Mouse (Mus musculus) spleen, adult 10 weeks (tissue): ENCODE results near the gene Dhx35. TPM values are rescaled to one million over a fixed set of nuclear protein-coding genes. Genes with fewer than 3 reads are reported as not detected.

Source experiments
- polyA plus RNA-seq: library from polyadenylated mRNA; stranded (reverse); fragments of 350-450 nt; fragmentation: Illumina TruSeq; extraction: RNeasy Lipid Tissue Mini Kit (QIAGEN cat#74804); gene quantifications from one replicate; pipeline ENCODE4 v1.2.3, GENCODE M21; 2015; ENCODE audit warnings: low replicate concordance; ENCODE audit not compliant: insufficient read depth

Dhx35 gene
- 16.1 TPM for polyA plus RNA-seq

DNA sequence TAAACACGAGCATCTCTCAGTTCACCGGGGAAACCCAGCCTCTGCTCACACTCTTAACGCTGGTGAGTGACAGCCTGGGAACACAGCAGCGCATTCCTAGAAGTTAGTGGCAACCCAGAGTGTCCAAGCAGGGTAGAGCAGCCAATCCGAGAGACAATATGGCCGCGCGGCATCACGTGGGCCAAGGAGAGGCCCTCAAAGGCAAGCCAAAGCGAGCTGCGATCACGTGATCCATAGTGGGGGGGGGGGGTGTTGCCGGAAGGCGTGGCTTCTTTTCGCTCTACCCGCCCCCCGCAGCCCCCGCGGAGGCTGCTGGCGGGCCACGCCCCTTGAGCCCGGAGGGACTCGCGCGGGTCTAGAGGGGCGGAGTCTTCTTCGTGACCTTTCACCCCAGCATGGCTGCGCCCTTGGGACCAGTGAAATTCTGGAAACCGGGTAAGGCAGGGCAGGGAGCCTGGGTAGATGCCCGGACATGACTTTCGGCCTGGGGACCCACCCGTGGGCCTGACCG lies at the start of gene Dhx35:
TSS of gene Dhx35 (plus strand) at position 314 of the 511 bp plus-strand sequence.

DNA sequence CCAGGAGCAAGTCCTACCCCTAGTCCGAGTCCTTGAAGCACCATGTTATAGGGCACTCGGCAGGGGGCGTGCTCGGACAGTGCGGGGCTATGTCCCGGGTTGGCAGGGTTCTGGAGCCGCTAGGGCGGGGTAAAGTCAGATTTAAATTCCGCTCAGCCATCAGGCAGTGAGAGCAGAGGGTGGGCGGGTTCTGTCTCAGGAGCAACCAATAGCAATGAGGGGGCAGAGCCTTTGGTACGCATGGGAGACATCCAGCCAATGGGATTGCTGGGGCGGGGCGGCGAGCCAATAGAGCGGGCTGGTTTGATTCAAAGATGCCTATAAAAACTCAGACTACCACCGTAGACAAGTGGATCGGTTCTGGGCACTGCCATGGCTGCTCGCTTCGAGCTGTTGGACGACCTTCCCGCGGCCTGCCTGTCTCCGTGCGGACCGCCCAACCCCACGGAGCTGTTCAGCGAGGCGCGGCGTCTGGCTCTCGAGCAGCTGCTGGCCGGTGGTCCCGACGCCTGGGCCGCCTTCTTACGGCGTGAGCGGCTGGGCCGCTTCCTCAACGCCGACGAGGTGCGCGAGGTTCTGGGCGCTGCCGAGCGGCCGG lies 26.8 kb upstream of the Dhx35 start, which contains the start of gene Fam83d:
TSS of gene Fam83d (plus strand) at position 352 of the 598 bp plus-strand sequence.

Other genes starting within 250 kb of the Dhx35 start
- not detected for gene Slc32a1, start 184.0 kb upstream of the Dhx35 start, polyA plus RNA-seq
- gene Actr5, start 169.9 kb upstream of the Dhx35 start, polyA plus RNA-seq: 9.8 TPM
- 26.7 TPM for gene Ppp1r16b, start 129.4 kb upstream of the Dhx35 start, polyA plus RNA-seq
- gene Fam83d, start 26.7 kb upstream of the Dhx35 start, polyA plus RNA-seq: 1.2 TPM